Mouse (Mus musculus): Measurements from ENCODE around the gene Ccdc58. TPM values are rescaled to one million over a fixed set of nuclear protein-coding genes. Genes with fewer than 3 reads are reported as not detected.
"Not testable (repeated sequence)": the region's sequence is repeated elsewhere in the genome, so short reads cannot be mapped to it uniquely, and the experiment has no call there.

Gene Ccdc58
- polyA plus RNA-seq, 1 experiment from 2014 or later: 115 TPM

DNA sequence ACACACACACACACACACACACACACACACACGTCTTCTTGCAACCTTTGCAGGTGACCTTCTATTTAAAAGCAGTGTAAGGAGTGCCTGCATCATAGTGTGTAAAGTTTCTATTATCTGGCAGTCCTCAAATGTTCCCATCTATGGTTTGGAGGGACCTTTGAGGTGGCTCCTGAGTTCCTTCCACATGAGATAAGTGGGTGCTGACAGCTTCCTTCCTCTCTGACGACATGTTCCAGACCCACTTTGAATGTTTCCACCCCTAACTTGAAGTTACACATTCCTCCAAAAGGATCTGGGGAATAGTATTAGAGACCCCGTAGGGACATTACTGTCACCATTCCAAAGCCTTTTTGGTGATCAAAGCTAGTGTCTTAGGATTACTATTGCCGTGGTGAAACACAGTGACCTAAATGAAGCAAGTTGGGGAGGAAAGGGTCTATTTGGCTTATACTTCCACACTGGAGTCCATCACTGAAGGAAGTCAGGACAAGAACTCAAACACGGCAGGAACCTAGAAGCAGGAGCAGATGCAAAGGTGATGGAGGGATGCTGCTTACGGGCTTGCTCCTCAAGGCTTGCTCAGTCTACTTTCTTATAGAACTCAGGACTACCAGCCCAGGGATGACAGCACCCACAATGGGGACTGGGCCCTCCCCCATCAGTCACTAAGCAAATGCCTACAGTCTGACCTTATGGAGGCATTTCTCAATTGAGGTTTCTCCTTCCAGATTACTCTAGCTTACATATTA, 17.8 kb upstream of the Ccdc58 start:
- Histone ChIP-seq H3K36me3 (ENCODE audit: control insufficient read depth, insufficient read depth, low read length) (peaks cover 21% of the 10 kb centered on the region), H3K27ac (replicated peaks; ENCODE audit: low read depth, low read length) (no peak overlapping the region)

DNA sequence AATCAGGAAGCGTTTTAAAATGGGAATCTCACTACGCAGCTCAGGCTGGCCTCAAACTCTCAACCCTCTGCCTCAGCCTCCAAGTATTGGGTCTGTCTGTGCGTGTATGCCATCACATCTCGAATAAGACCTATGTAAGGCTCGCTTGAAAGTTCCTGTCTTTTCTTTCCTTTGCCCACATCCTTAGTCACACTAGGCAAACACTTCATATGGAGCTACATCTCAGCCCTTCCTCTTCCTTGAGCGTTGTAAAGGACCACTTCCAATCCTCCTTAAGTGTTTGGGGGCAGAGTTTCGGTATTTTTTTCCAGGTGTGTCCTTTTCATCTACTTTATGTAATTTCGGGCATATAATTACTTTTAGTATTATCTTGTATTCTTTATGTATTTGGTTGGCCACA, 16.6 kb upstream of the Ccdc58 start:
- H3K27ac ChIP-seq (replicated peaks; ENCODE audit: low read depth, low read length): no peak overlapping the region
- H3K9ac ChIP-seq (ENCODE audit: low read length): no peak overlapping the region
- ATAC-seq (ENCODE audit: insufficient number of reproducible peaks, low FRiP score, low TSS enrichment, low read depth) (no peak), DNase-seq (ENCODE audit: low spot score) (no peak)
- H3K4me2 ChIP-seq (ENCODE audit: low read depth, severe bottlenecking): no peak overlapping the region
- H3K27me3 ChIP-seq (ENCODE audit: control insufficient read depth, insufficient read depth, low read length): no peaks in the 10 kb centered on the region
- no peak overlapping the region for H3K4me3 ChIP-seq (ENCODE audit: low read depth, low read length)
- 94% methylated on average over 8 of the region's 8 CpGs for WGBS
- peaks cover 9% of the 10 kb centered on the region for H3K36me3 ChIP-seq (ENCODE audit: control insufficient read depth, insufficient read depth, low read length)
- H3K4me1 ChIP-seq (ENCODE audit: control insufficient read depth, insufficient read depth, low read length): no peaks in the 10 kb centered on the region
- no peaks in the 10 kb centered on the region for H3K9me3 ChIP-seq (ENCODE audit: control insufficient read depth, low read length)

More for the DNA sequence above, 17.8 kb upstream of the Ccdc58 start:
- H3K4me3 ChIP-seq (ENCODE audit: low read depth, low read length): no peak overlapping the region
- WGBS: 80% methylated on average over 6 of the region's 6 CpGs
- no peaks in the 10 kb centered on the region for H3K9me3 ChIP-seq (ENCODE audit: control insufficient read depth, low read length)
- DNase-seq (ENCODE audit: low spot score) (no peak), ATAC-seq (ENCODE audit: insufficient number of reproducible peaks, low FRiP score, low TSS enrichment, low read depth) (no peak)
- no peaks in the 10 kb centered on the region for H3K27me3 ChIP-seq (ENCODE audit: control insufficient read depth, insufficient read depth, low read length)
- H3K9ac ChIP-seq (ENCODE audit: low read length): no peak overlapping the region
- H3K4me2 ChIP-seq (ENCODE audit: low read depth, severe bottlenecking): no peak overlapping the region
- H3K4me1 ChIP-seq (ENCODE audit: control insufficient read depth, insufficient read depth, low read length): no peaks in the 10 kb centered on the region

DNA sequence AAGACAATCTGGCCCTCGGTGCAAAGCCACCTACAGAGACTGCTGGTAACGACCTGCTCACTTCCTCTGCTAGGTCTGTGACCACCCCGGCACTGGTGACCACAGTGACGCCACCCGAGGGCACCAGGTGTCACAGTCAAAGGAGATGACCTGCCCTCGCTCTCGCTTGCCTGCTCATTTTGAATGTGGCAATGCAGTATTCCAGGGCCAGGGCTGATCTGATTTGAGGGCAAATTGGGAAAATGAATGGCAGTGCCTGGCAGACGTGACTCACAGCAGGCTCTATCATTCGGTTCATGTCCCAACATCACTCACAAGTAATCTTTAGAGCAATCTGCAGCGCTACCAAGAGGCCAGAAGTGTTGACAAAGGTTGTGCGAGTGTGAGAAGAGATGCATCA, 15.1 kb upstream of the Ccdc58 start:
- Histone ChIP-seq H3K27me3 (ENCODE audit: control insufficient read depth, insufficient read depth, low read length) (no peaks in the 10 kb centered on the region), H3K27ac (replicated peaks; ENCODE audit: low read depth, low read length) (no peak overlapping the region), H3K4me1 (ENCODE audit: control insufficient read depth, insufficient read depth, low read length) (no peaks in the 10 kb centered on the region), H3K36me3 (ENCODE audit: control insufficient read depth, insufficient read depth, low read length) (peaks cover 7% of the 10 kb centered on the region; the same call in 1 of the 2 replicates), H3K9ac (ENCODE audit: low read length) (no peak overlapping the region), H3K4me3 (ENCODE audit: low read depth, low read length) (no peak overlapping the region), H3K4me2 (ENCODE audit: low read depth, severe bottlenecking) (no peak overlapping the region), H3K9me3 (ENCODE audit: control insufficient read depth, low read length) (no peaks in the 10 kb centered on the region)
- ATAC-seq (ENCODE audit: insufficient number of reproducible peaks, low FRiP score, low TSS enrichment, low read depth): no peak
- no peak for DNase-seq (ENCODE audit: low spot score)
- 88% methylated on average over 11 of the region's 11 CpGs for WGBS

DNA sequence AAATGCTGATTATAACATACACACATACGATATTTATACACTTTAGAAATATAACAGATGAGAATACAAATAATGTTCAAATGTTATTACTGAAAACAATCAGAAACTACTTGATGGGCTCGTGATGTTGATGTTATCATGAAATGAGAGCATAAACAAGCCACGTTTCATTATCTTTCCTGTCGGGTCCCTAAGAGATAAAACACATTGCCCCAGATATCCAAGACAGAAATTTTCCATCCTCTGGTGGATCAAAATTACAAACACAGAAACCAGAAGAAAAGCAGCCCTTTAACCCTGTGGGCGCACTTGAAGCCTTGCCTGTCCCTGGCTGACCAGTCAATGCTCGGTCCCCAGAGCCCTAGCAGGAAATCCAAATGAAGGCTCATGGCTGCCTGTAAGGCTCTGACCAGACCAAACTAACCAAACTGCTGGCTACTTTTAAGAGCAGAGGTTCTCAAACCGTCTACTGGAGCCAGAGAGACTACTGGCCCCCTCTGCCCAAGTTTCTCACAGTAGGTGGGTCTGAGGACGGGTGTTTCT, 13.5 kb upstream of the Ccdc58 start:
- H3K4me3 ChIP-seq (ENCODE audit: low read depth, low read length): no peak overlapping the region
- H3K9ac ChIP-seq (ENCODE audit: low read length): no peak overlapping the region
- whole genome bisulfite sequencing: 87% methylated on average over 8 of the region's 8 CpGs
- peaks cover 2% of the 10 kb centered on the region; the same call in 1 of the 2 replicates for H3K36me3 ChIP-seq (ENCODE audit: control insufficient read depth, insufficient read depth, low read length)
- no peaks in the 10 kb centered on the region for H3K4me1 ChIP-seq (ENCODE audit: control insufficient read depth, insufficient read depth, low read length)
- H3K4me2 ChIP-seq (ENCODE audit: low read depth, severe bottlenecking): no peak overlapping the region
- no peaks in the 10 kb centered on the region for H3K27me3 ChIP-seq (ENCODE audit: control insufficient read depth, insufficient read depth, low read length)
- H3K9me3 ChIP-seq (ENCODE audit: control insufficient read depth, low read length): no peaks in the 10 kb centered on the region
- ATAC-seq (ENCODE audit: insufficient number of reproducible peaks, low FRiP score, low TSS enrichment, low read depth) (no peak), DNase-seq (ENCODE audit: low spot score) (no peak)
- no peak overlapping the region for H3K27ac ChIP-seq (replicated peaks; ENCODE audit: low read depth, low read length)

DNA sequence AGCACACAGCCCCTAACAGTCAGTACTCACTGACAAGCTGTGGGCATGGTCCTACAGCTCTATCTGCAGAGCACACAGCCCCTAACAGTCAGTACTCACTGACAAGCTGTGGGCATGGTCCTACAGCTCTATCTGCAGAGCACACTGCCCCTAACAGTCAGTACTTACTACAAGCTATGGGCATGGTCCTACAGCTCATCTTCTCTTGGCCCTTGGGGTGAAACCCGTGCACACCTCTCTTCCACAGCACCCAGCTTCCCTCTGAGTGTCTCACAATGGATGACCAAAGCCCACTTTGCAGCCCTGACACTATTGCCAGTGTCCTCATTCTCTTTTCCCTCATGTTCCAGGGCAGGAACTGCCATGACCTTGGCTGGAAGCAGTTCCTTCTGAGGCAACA, 9.0 kb upstream of the Ccdc58 start:
- not testable (repeated sequence) for H3K4me1 ChIP-seq (ENCODE audit: control insufficient read depth, insufficient read depth, low read length); ATAC-seq (ENCODE audit: insufficient number of reproducible peaks, low FRiP score, low TSS enrichment, low read depth); H3K36me3 ChIP-seq (ENCODE audit: control insufficient read depth, insufficient read depth, low read length); H3K27ac ChIP-seq (replicated peaks; ENCODE audit: low read depth, low read length); H3K4me3 ChIP-seq (ENCODE audit: low read depth, low read length); H3K27me3 ChIP-seq (ENCODE audit: control insufficient read depth, insufficient read depth, low read length); H3K4me2 ChIP-seq (ENCODE audit: low read depth, severe bottlenecking); DNase-seq (ENCODE audit: low spot score); H3K9ac ChIP-seq (ENCODE audit: low read length); H3K9me3 ChIP-seq (ENCODE audit: control insufficient read depth, low read length)
- 84% methylated on average over 1 of the region's 1 CpGs for WGBS

DNA sequence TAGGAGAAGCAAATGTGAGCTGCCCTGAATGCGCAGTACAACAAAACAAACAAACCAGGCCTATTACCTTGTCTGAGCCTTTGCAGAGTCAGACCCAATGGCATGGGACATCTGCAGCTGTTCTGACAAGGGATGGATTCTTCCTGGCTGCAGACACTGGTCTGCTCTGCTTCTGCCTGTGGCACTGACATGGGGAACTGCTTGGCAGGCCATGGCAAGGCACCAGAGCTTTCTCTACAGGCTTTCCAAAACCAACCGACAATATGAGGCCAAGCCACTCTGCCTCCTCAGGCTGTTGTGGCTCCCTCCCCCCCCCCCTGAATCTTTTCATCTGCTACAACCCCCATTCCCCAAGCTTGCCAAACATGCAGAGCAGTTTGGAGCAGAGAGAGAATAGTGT, 8.2 kb upstream of the Ccdc58 start:
- ATAC-seq (ENCODE audit: insufficient number of reproducible peaks, low FRiP score, low TSS enrichment, low read depth): no peak
- no peak overlapping the region for H3K9ac ChIP-seq (ENCODE audit: low read length)
- H3K27ac ChIP-seq (replicated peaks; ENCODE audit: low read depth, low read length): no peak overlapping the region

DNA sequence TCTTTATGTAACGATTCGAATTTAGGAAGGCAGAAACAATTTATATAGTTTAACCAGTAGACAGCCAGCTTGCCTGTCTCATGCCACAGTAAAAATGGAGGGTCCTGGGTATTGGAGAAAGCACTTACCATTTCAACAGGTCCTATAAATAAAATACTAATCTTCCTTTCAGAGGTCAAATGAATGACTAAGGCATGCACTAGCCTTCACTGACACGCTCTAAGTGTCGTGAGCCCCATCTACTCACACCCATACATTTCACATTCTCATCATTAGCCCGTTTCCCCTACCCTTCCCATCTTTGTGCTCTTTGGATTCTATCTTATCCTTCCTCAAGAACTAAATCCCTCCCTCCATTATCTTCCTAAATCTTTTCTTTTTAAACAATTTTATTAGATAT, 6.6 kb upstream of the Ccdc58 start:
- H3K36me3 ChIP-seq (ENCODE audit: control insufficient read depth, insufficient read depth, low read length): no peaks in the 10 kb centered on the region
- H3K27me3 ChIP-seq (ENCODE audit: control insufficient read depth, insufficient read depth, low read length): no peaks in the 10 kb centered on the region
- H3K27ac ChIP-seq (replicated peaks; ENCODE audit: low read depth, low read length): no peak overlapping the region
- no peak overlapping the region for H3K4me3 ChIP-seq (ENCODE audit: low read depth, low read length)
- no peak overlapping the region for H3K9ac ChIP-seq (ENCODE audit: low read length)
- WGBS: 95% methylated on average over 5 of the region's 5 CpGs
- H3K4me2 ChIP-seq (ENCODE audit: low read depth, severe bottlenecking): no peak overlapping the region
- H3K9me3 ChIP-seq (ENCODE audit: control insufficient read depth, low read length): no peaks in the 10 kb centered on the region
- 0 out of 2 replicates have a peak, but pooled peaks cover 2% of the 10 kb centered on the region for H3K4me1 ChIP-seq (ENCODE audit: control insufficient read depth, insufficient read depth, low read length)
- no peak for ATAC-seq (ENCODE audit: insufficient number of reproducible peaks, low FRiP score, low TSS enrichment, low read depth)
- DNase-seq (ENCODE audit: low spot score): no peak

More for the DNA sequence above, 8.2 kb upstream of the Ccdc58 start:
- no peak for DNase-seq (ENCODE audit: low spot score)
- H3K9me3 ChIP-seq (ENCODE audit: control insufficient read depth, low read length): no peaks in the 10 kb centered on the region
- H3K4me3 ChIP-seq (ENCODE audit: low read depth, low read length): no peak overlapping the region
- WGBS: 77% methylated on average over 2 of the region's 2 CpGs
- 0 out of 2 replicates have a peak, but pooled peaks cover 2% of the 10 kb centered on the region for H3K4me1 ChIP-seq (ENCODE audit: control insufficient read depth, insufficient read depth, low read length)
- H3K36me3 ChIP-seq (ENCODE audit: control insufficient read depth, insufficient read depth, low read length): no peaks in the 10 kb centered on the region
- no peak overlapping the region for H3K4me2 ChIP-seq (ENCODE audit: low read depth, severe bottlenecking)
- no peaks in the 10 kb centered on the region for H3K27me3 ChIP-seq (ENCODE audit: control insufficient read depth, insufficient read depth, low read length)

DNA sequence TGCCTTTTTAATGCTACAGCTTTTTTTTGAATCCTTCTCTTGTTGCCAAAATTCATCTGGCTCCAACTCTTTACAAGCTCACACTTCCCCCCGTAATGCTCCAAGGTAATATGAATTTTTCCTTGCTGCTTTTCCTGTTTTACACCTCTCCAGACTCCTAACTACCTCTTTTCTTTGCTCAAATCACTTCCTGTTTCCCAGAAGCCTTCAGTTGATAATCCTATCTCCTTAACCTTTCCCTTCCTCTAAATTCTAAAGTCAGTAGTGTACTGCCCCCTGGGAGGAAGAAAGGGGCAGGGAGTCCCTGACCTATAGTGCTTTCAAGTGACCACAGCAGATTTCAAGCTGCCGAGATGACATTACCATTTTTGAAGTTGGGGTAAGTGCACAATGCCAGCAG, 3.8 kb upstream of the Ccdc58 start:
- no peak for ATAC-seq (ENCODE audit: insufficient number of reproducible peaks, low FRiP score, low TSS enrichment, low read depth)
- Histone ChIP-seq H3K4me3 (ENCODE audit: low read depth, low read length) (no peak overlapping the region), H3K4me2 (ENCODE audit: low read depth, severe bottlenecking) (no peak overlapping the region), H3K4me1 (ENCODE audit: control insufficient read depth, insufficient read depth, low read length) (0 out of 2 replicates have a peak, but pooled peaks cover 2% of the 10 kb centered on the region), H3K27me3 (ENCODE audit: control insufficient read depth, insufficient read depth, low read length) (no peaks in the 10 kb centered on the region), H3K9ac (ENCODE audit: low read length) (no peak overlapping the region), H3K9me3 (ENCODE audit: control insufficient read depth, low read length) (no peaks in the 10 kb centered on the region), H3K27ac (replicated peaks; ENCODE audit: low read depth, low read length) (no peak overlapping the region), H3K36me3 (ENCODE audit: control insufficient read depth, insufficient read depth, low read length) (no peaks in the 10 kb centered on the region)
- DNase-seq (ENCODE audit: low spot score): no peak
- WGBS: 69% methylated on average over 2 of the region's 2 CpGs

Measured in limb, embryonic 11.5 days (tissue).